Mouse (Mus musculus) ovary, postnatal 14 days (tissue): ENCODE measurements around the gene Ccdc106.

Experiments
- DNase-seq: peaks from one replicate; pipeline ENCODE4 v3.0.0; 2022; ENCODE audit warnings: low spot score

Ccdc106 gene

GRCm38 (mm10) chr7:5080815-5081214, 60.5 kb downstream of the Ccdc106 start:
- no peak for DNase-seq

GRCm38 (mm10) chr7:5081241-5081640, 60.9 kb downstream of the Ccdc106 start:
- no peak for DNase-seq

- DNase-seq = no peak
Measured at GRCm38 (mm10) chr7:5081939-5082338, 61.6 kb downstream of the Ccdc106 start.

GRCm38 (mm10) chr7:5083325-5084105, 63.2 kb downstream of the Ccdc106 start:
- no peak for DNase-seq

GRCm38 (mm10) chr7:5085512-5085911, 65.2 kb downstream of the Ccdc106 start:
- no peak for DNase-seq

- DNase-seq = no peak
Measured at GRCm38 (mm10) chr7:5086921-5087440, 66.6 kb downstream of the Ccdc106 start.

GRCm38 (mm10) chr7:5087886-5088285, 67.5 kb downstream of the Ccdc106 start:
- no peak for DNase-seq

GRCm38 (mm10) chr7:5089853-5090252, 69.5 kb downstream of the Ccdc106 start:
- DNase-seq = no peak

- no peak for DNase-seq
Measured at GRCm38 (mm10) chr7:5091008-5091728, 70.8 kb downstream of the Ccdc106 start.

GRCm38 (mm10) chr7:5092381-5092780, 72.0 kb downstream of the Ccdc106 start:
- no peak for DNase-seq

GRCm38 (mm10) chr7:5092831-5093510, 72.6 kb downstream of the Ccdc106 start:
- no peak for DNase-seq

GRCm38 (mm10) chr7:5098769-5099168, 78.4 kb downstream of the Ccdc106 start:
- DNase-seq = no peak

GRCm38 (mm10) chr7:5099796-5100195, 79.4 kb downstream of the Ccdc106 start:
- DNase-seq = no peak

GRCm38 (mm10) chr7:5101066-5101663, 80.8 kb downstream of the Ccdc106 start:
- DNase-seq = no peak

- no peak for DNase-seq
Measured at GRCm38 (mm10) chr7:5102564-5102963, 82.2 kb downstream of the Ccdc106 start.

GRCm38 (mm10) chr7:5108272-5108671, 87.9 kb downstream of the Ccdc106 start:
- DNase-seq = no peak

- DNase-seq = no peak
Measured at GRCm38 (mm10) chr7:5109301-5109700, 88.9 kb downstream of the Ccdc106 start.
